Mouse (Mus musculus) right cerebral cortex, adult 18-20 months (tissue): ENCODE data around the gene Gnpnat1.
A peak's percentile ranks its signal among the peaks of the same experiment; 100 is the strongest.
"Not testable (repeated sequence)": the region's sequence is repeated elsewhere in the genome, so short reads cannot be mapped to it uniquely, and the experiment has no call there.

Experiments used
- DNase-seq: peaks from one replicate; pipeline ENCODE4 v3.0.0; 2022; ENCODE audit warnings: mixed read lengths

The Gnpnat1 gene

GRCm38 (mm10) chr14:45404813-45405212 lies at the start of gene Gnpnat1:
Gene Gnpnat1 (minus strand): TSS chr14:45404913.
- not testable (repeated sequence) for DNase-seq

- no peak for DNase-seq
Measured at GRCm38 (mm10) chr14:45453538-45454233, 49.0 kb upstream of the Gnpnat1 start.

DNA sequence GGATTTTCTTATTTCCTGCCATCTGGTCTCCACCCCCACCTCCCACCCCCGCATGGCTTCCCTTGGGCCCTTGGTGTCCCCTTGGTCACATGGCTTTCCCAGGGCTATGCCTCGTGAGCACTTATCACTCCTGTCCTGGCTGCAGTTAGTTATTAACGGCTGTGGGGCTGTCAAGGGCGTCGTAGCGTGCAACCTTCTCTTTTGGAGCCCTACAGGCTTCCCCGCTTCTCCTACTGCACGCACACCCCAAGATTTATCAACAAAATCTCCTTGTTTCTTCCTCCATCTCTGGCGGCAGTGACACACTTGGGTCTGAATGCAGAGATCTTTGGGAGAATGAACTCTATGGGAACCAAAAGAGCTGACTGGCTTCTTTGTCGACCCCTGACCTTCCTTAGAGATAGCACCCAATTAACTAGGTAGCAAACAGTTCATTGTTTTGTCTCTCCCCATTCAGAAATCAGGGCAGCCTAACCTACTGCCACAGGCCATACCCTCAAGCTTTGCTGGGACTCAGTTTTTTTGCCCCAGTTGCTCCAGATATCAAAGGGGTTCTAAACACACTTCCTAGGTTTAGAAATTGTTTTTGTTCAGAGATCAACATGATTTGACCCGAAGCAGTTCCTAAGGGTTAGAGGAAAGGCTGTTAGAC lies 48.3 kb upstream of the Gnpnat1 start:
- DNase-seq, result no peak

DNA sequence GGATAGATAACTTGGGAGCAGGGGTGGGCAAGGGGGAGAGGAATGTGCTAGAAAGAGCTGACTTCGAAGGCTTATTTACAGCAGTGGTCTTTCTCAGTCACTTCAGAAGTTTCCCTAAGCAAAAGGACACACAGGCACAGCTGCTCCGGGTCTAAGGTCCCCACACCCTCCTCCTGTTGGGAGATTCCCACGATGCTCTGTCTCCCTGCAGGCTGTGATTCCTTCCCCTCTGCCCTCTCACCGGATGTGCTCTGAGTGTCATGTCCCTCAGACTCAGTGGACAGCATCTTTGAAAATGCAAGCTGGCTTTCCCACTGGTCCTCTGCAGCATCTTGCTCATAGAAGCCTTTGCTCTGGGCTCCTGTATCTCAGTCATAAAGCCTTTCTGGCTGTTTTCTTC lies 47.4 kb upstream of the Gnpnat1 start:
- no peak for DNase-seq

DNA sequence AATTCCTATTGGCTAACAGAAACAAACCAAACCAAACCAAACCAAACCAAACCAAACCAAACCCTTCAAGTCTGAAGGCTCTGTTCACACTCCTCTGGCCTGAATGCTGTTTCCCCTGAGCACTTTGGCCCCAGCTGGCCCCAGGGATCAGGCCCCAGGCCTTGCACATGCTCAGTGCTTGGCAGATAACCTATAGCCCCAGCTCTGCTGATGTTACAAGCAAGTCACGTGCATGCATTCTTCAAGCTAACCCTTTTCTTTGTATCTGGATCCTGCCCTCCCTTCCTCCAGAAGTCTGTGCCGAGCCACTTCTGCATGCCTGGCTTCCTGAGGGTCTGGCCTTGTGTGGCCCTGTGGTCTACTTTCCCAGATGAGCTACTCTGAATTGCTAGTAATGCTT lies 46.4 kb upstream of the Gnpnat1 start:
- no peak for DNase-seq

- no peak for DNase-seq
Measured at GRCm38 (mm10) chr14:45446777-45447176, 42.1 kb upstream of the Gnpnat1 start.

DNA sequence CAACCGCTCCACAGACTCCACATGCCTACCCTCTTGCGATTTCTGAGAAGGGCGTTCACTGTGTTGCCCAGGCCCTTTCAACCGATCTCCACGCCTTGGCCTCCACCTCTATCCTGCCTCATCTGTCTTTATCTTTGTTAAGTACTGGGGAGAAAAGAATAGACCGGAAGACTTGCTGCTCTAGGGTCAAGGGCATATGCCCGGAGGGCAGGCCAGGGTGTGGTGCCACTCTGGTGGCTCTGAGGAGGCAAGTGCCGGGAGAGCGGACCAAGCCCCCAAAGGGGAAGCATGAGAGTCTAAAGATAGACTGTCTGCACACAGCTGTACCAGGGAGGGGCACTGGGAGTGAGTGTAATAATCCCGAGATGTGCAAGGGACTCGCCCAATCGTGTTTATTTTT lies 40.7 kb upstream of the Gnpnat1 start:
- no peak for DNase-seq

GRCm38 (mm10) chr14:45444870-45445269 lies 40.2 kb upstream of the Gnpnat1 start:
- no peak for DNase-seq

DNA sequence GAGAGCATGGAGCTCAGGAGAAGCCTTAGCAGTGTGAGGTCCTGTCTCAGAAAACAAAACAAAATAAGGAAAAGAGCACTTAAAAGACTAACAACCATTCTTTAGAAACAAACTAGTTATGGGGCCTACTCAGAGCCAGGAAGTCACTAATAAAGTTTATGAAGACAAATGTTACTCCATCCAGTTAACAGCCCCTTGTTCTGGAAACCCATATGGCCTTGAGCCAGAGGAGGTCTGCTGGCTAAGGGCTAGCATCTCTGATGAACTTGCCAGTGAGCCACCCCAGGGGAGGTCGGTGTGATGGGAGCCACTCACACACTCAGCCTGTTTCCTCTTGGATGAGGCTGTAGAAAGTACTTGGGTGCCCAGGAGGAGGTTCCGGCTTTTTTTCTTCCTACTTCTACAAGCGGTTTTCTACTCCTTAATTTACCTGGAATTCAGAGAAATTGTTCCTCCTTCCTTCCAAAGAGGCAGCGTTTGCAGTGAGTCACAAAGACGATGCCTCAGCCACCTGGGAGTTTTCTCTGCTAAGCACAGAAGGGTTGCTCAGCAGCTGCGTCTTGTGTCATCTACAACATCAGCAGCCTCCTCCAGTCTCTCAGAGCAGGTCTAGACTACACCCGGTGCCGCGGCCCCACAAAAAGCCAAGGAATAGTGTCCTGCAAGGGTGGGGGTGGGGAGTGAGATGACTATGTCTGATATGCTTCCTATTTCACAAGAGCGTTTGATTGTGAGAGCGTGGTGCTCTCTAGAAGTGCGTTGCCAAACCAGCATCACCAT lies 38.3 kb upstream of the Gnpnat1 start:
- no peak for DNase-seq

- DNase-seq, result no peak
Measured at GRCm38 (mm10) chr14:45441291-45441690, 36.6 kb upstream of the Gnpnat1 start.

DNA sequence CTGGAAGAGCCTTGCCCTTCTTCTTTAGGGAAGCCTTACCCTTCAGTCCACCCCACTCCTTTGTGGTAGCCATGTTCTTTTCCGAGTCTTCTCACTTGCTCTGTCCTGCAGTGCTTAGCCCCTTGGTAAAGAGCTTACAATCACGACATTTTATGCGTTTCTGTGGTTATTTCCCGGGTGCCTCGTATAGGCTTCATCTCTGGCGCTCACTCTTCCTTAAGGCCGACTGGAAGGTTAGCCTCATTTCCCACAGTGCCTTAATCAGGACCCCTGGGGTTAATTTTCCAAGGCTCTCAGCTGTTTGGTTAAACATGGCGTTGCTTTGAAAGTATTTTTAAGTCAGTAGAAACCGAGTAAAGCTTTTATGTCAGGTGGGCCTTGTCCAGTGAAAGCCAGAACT lies 34.7 kb upstream of the Gnpnat1 start:
- no peak for DNase-seq

GRCm38 (mm10) chr14:45438931-45439275 lies 34.2 kb upstream of the Gnpnat1 start:
- DNase-seq, result no peak

DNA sequence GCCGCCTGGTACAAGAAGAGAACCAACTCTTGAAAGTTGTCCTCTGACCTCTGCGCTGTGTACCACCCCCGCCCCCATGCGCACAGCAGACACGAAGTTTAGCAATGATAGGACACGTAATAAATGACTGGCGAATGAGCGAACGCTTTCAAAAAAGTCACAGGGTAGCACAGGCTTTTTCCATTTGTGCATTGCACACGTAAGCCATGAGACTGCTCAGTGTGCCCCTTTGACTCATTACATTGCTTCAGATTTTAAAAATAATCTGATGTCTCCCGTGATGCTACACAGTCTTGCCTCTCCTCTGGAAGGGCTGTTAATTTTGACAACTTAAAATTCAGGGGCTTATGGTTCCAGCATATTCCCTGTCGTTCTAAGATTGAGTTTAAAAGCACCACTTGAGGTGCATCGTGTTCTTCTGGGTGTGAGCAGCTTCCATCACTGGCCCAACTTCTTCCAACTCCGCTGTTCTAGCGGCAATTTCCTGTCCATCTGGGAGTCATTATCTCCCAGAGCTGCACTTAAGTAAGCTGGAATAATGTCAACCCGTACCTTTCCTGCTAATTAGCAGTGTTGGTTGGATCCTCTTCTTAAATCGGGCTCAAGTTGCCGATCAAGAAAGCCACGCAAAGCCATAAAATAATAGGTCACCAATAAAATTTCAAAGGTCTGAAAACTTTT lies 33.7 kb upstream of the Gnpnat1 start:
- no peak for DNase-seq

DNA sequence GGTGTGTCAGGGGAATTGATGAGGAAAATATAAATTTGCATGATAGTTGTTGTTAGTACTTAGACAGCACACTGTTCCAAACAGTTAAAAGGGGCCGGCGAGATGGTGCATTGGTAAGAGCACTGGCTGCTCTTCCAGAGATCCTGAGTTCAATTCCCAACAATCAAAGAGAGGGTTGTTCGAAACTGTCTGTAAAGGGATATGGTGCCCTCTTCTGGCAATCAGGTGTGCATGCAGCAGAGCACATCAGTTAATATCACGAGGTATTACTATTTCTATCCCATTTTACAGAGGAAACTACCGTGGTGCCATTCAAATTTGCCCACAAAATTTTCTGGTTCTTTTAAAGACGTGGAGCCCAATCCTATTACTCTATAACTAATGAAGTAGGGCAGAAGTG lies 29.5 kb upstream of the Gnpnat1 start:
- DNase-seq, result no peak

DNA sequence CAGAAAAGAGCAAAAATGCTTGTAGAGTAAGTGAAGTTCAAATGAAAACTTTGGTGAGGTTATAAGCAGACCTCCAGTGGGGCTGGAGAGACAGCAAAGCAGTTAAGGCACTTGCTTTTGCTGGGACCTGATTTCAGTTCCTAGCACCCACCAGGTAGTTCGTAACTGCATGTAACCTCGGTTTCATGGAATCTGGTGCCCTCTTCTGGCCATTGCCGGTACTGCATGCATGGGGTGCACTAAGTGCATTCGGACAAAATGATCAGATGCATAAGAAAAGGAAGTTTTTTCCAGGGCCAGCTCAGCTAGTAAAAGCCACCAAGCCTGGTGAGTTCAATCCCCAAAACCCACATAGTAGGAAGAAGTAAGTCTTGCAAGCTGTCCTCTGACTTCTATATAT lies 27.3 kb upstream of the Gnpnat1 start:
- no peak for DNase-seq

DNA sequence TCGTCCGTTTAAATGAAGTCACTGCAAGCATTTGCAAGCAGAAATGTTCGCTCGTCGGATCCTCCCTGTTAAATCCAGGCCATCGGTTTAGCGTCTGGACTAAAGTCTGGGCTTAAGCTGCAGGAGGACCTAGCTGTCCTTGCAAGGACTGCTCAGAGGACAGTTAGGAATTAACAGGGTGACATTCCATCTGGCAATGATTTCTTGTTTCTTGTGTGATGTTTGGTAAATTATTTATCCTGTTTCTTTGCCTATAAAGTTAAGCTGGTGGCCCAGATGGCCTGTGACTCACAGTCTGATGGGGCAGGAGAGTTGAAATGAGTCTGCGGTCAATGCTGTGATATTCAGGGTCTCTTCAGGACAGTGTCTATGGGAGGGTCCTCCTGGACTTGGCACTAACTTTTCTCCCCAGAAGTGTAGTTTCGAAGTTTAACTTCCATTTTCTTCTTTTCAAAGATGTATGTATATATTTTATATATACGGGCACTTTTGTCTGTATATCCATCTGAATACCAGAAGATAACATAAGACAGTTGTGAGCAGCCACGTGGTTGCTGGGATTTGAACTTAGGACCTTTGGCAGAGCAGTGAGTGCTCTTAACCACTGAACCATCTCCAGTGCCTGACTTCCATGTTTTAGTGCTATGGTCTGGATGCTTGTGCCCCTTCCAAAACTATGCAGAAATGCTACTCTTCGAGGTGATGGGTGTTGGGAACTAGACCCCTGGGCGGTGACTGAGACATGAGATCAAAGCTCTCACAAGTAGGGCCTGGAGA lies 25.5 kb upstream of the Gnpnat1 start:
- no peak for DNase-seq

DNA sequence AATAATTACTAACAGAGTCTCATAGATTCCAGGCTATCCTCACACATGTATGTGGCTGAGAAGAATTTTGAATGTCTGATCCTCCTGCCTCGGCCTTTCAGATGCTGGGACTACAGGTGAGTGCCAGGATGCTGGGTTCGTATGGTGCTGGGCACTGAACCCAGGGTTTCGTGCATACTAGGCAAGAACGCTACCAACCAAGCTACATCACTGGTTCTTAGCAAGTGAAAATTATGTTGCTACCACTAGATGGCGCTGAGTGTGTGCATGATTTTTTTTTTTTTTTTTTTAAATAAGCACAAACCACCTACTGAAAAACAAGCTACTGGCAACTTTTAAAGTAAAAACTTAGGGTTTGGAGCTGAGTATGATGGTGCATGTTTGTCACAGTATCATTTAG lies 18.5 kb upstream of the Gnpnat1 start:
- DNase-seq, result peak; percentile 33

DNA sequence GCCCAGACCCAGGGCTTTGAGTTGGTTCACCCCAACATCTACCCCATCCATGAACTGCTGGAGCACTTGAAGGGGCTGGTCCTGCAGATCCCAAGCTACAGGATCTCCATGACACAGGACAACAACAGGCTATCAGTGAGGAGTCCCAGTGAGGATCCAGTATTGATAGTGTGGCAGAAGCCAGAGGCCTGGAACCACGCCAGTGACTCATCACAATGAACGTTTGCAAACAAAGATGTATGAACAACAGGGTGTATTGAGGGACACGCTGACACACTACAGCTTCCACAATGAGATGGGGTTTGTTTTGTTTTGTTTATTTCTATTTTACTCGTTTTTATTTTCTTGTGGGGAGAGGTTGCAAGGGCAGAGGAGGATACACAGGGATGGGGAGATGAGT lies 17.7 kb upstream of the Gnpnat1 start:
- peak; percentile 26 for DNase-seq

- no peak for DNase-seq
Measured at GRCm38 (mm10) chr14:45419323-45419722, 14.6 kb upstream of the Gnpnat1 start.

DNA sequence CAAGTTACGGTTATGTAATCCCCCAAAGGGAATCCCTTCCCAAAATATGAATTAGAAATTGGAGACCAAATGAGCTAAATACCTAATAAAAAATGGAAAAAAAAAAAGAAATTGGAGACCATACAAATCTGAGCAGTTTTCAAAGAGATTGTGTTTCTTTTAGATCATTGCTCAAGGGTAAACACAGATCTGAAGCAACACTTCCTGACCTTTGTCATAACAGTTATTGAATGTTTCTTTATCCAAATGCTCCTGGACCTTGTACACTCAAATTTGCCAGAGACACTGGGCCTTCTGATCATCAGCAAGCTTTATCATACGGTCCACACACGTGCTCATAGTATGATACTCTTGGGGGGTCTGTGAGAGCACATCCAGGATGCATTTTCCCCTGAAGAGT lies 13.8 kb upstream of the Gnpnat1 start:
- no peak for DNase-seq

- DNase-seq, result no peak
Measured at GRCm38 (mm10) chr14:45416265-45416664, 11.6 kb upstream of the Gnpnat1 start.

- no peak for DNase-seq
Measured at GRCm38 (mm10) chr14:45403651-45404050, 1.1 kb downstream of the Gnpnat1 start.

DNA sequence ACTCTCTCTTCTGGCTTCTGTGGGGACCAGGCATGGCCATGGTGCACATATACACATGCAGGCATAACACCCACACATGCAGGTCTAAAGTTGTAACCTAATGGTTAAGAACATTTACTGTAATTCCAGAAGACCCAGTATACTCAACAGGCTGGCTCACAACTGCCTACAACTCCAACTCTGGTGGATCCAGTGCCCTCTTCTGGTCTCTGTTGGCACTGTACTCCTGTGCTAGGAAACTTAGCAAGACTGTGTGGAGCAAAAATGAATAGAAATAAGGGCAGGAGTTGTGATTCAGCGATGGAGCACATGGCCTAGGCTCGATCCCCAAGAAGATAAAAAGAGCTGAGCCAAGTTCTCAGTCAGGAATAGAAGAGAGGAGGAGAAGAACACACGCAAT lies 4.9 kb downstream of the Gnpnat1 start:
- DNase-seq, result no peak
